Mouse (Mus musculus) common myeloid progenitor, adult 5-6 weeks (primary cell): ENCODE measurements around the gene Olfr54. TPM values are rescaled to one million over a fixed set of nuclear protein-coding genes. Genes with fewer than 3 reads are reported as not detected.
"Not testable (repeated sequence)": the region's sequence is repeated elsewhere in the genome, so short reads cannot be mapped to it uniquely, and the experiment has no call there.

Source experiments
- ATAC-seq: replicated peaks from 2 replicates; pipeline ENCODE4 v1.8.0; 2016; ENCODE audit warnings: low read depth, mild to moderate bottlenecking, moderate TSS enrichment, inconsistent platforms; ENCODE audit not compliant: poor library complexity, severe bottlenecking
- total RNA-seq: library from RNA; stranded (forward); fragments of 200-1000, 187-1606 nt; gene quantifications from 2 replicates; pipeline ENCODE4 v1.2.3, GENCODE M21; 2017

Olfr54 gene
- not detected in 2 replicates for total RNA-seq

DNA sequence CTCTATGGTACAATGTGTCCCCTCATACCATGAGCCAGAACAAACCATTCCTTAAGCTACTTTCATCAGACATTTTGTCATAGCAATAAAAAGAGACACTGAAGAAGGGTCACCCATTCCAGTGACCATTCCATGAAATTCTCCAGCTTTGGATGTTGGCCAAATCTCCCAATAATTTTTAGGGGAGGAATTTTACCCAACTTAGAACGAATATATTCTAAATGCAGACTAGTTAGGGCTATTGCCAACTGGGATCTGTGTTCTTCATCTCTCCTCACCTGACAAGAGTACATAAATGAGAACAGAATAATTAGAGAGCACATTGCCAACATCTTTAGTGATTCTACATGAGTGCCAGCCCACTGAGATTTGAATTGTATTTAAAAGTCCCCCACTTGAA is at the start of gene Olfr54:
TSS of gene Olfr54 (plus strand) at position 301 of the 400 bp plus-strand sequence.
- ATAC-seq: no peak

DNA sequence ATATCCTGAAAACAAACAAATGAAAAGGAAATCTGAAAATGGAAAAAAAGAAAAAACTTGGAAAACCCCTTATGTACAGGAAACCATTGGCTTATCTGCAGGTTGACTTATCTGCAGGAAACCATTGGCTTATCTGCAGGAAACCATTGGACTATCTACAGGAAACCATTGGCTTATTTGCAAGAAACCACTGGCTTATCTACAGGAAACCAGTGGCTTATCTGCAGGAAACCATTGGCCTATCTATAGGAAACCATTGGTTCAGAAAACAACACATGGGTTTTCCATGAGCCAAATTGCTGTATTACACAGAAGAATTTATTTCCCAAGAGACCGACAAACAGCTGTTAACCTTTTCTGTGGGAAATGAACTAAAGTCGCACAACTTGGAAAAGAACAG is 49.1 kb upstream of the Olfr54 start:
- 0 out of 2 replicates have a peak, but pooled peaks have one; percentile 18 for ATAC-seq

DNA sequence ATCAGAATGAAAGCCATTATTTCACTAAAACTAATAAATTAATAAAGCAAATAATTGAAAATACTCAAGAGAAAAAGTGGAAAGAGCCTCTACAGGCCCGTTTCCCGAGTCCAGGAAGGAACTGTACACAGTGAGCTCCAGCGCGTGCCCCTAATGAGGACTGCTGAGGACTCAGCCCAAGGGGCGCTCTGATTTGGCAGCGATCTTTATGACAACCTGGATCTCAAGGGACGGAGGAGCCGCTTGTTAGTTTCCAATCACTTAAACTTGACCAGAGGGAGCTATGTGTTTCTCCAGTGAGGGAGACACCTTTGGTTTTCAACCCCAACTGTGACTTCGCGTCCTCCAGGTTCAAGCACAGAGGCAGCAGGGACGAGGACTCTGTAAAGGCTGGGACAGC is 47.8 kb upstream of the Olfr54 start, which contains the start of gene Olfr1378:
TSS of gene Olfr1378 (plus strand) at position 301 of the 400 bp plus-strand sequence.
- ATAC-seq: no peak

DNA sequence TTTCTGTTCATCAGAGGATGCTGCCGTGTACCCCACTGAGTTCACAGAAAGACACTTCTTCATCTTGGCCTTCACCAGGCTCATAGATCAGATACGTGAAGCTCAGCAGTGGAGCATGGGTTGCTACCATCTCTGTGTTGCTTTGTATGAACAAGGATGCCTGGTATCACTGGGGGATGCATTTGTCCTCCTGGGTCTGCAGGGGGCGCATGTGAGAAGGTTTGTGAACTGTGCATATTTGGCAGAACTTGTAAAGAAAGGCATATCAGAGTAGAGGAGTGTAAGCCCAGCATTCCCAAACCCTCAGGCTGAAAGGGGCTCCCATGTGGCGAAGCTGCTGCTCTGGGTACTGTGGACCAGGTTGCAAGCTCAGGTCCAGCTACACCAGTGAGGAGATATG is 36.8 kb upstream of the Olfr54 start:
- ATAC-seq: no peak

DNA sequence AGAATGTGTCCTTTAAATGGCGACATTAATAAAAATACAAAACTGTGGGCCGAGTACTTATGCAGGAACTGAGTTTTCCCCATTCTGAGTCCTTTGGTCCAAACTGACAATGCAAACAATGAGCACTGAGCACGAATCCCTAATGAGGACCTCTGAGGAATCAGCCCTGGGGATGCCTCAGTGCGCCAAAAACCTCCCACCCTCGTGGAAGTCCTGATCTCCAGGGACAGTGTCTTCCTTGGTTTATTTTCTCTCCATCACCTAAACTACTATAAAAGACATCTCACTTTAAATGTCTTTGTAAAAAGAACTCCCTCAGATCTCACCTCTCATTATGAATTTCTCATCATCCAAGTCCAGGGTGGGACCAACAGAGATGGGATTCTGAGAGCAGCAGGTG is 32.4 kb upstream of the Olfr54 start, which contains the start of gene Olfr1377:
TSS of gene Olfr1377 (plus strand) at position 301 of the 400 bp plus-strand sequence.
- ATAC-seq: no peak

DNA sequence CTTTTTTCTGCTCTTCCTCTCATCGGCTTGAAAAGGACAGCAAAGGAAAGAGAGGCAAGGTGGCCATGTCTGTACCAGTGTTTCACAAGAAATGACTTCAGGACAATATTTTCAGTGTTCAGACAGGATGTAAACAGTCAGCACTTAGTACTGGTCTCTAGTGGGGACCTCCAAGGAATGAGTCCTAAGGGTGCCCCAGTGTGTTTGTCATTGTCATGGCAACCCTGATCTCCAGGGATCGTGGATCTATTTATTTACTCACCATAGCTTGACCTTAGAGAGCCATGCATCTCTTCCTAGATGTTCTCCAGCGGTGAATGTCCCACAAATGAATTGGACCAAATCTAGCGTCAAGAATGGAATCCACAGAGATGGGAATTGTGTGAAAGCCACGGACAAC is 10.7 kb upstream of the Olfr54 start, which contains the start of gene Olfr51:
TSS of gene Olfr51 (plus strand) at position 301 of the 400 bp plus-strand sequence.
- no peak for ATAC-seq

DNA sequence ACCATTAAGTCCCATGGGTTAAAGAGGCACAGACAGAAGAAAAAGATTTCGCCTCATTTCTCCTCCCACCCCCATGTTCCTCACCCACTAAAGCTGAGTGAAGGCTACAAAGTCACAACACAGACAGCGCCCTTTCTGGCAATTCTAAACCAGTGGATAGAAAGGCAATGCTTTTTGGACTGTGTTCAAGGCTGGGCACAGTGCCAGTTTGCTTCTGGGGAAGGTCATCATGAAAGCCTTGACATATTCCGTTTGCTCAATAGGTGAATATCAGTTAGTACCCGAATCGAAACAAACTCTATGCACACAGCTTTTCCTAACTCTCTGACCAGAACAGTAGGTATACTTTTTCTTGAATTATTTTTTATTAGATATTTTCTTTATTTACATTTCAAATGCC is 2.2 kb upstream of the Olfr54 start:
- ATAC-seq: no peak

DNA sequence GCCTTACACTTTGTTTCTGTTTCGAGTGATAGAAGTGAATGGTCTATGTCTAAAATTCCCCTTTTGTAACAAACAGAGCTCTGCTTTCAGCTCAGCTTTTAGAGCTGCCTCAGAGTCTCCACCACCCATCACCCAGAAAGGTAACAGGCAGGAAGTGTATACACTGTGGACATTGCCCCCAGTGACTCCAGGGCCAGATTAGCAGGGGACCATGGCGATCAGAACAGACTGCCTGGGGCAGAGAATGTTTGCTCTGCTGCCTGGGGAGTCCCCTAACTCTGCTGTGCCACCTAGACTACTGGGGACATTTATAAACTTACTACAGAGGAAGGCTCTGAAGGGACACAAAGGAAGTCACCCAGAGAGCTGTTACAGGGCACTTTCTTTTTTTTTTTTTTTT is 2.3 kb downstream of the Olfr54 start:
- no peak for ATAC-seq

DNA sequence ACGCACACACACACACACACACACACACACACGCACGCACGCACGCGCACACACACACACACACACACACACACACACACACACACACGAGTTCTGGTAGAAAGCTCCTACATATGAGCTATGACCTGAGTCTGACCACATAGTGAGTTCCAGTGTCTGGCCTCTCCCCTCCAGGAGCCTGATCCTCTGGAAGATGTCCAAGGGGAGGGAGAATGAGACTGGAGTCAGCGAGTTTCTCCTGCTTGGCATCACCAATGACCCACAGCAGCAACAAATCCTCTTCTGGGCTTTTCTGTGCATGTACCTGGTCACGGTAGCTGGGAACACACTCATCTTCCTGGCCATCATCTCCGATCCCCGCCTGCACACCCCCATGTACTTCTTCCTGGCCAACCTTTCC is 12.8 kb downstream of the Olfr54 start:
- ATAC-seq: not testable (repeated sequence)

DNA sequence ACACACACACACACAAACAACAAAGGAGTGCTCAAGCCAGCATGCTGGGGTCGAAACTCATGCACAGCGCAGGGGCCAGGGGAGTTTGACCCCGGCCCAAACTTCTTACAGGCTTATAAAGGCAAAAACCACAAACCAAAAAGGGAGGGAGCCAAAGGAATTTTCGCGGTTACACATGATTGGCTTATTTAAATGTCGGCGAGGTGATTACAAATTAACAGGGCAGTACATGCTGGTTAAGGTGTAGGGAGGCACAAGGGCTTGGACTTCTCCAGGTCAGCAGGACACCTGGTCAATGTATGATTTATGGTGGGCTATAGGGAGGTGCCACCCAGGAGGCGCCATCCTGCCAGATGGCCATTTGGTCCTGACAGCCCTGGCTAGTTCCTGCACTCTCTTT is 15.3 kb downstream of the Olfr54 start:
- ATAC-seq: not testable (repeated sequence)

DNA sequence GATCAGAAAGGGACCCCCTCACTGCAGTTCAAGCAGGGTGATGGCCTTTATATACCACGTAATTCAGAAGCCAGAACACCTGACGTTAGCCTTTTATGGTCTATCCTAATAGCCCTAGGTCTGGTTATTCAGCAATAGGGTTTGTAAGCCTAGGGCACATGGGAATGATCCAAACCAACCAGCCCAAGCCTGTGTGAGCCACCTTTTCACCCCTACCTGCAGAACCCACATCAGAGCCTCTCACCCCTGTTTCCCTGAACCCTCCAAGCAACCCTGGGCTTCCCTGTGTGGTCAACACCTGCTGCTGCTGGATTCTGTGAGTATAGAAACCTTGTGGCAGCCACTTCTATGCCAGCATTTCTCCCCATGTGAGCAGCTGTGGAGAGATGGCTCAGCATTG is 16.2 kb downstream of the Olfr54 start:
- no peak for ATAC-seq

DNA sequence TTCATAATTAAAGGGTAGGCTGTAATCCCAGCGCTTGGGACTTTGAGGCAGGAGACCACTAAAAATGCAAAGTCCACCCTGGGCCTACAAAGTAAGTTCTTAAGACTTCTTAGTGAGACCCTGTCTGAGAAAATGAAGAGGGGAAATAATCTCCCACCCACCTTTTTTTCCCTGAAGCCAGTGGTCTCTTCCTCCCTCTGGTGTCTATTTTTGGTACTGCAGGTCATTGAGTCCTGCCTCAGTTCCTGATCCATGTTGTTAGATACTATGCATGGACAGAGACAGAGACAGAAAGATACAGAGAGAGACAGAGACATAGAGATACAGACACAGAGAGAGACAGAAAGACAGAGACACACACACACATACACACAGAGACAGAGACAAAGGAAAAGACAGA is 18.8 kb downstream of the Olfr54 start:
- ATAC-seq: peak; percentile 56; the same call in 1 of the 2 replicates

DNA sequence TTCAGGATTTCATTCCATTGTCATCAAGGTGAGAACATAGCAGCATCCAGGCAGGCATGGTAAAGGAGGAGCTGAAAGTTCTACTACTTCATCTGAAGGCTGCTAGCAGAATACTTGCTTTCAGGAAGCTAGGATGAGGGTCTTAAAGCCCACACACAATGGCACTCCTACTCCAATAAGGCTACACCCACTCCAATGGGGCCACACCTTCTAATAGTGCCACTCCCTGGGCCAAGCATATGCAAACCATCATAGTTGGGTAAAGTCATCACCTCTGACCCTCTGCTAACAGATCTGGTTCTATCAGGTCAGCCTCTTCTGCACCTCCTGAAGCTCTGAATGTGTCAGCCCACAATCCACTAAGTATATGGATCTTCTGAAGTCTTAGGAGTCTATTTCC is 20.1 kb downstream of the Olfr54 start:
- not testable (repeated sequence) for ATAC-seq

DNA sequence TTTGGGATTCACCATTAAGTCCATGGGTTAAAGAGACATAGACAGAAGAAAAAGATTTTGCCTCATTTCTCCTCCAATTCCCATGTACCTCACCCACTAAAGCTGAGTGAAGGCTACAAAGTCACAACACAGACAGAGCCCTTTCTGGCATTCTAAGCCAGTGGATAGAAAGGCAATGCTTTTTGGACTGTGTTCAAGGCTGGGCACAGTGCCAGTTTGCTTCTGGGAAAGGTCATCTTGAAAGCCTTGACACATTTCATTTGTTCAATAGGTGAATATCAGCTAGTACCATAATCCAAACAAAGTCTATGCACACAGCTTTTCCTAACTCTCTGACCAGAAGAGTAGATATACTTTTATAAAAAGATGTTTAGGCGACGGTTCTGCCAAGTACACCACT is 21.9 kb downstream of the Olfr54 start:
- ATAC-seq: no peak

DNA sequence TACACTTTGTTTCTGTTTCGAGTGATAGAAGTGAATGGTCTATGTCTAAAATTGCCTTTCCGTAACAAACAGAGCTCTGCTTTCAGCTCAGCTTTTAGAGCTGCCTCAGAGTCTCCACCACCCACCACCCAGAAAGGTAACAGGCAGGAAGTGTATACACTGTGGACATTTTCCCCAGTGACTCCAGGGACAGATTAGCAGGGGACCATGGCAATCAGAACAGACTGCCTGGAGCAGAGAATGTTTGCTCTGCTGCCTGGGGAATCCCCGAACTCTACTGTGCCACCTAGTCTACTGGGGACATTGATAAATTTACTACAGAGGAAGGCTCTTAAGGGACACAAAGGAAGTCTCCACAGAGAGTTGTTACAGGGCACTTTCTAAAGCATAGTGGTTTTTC is 30.7 kb downstream of the Olfr54 start:
- not testable (repeated sequence) for ATAC-seq

DNA sequence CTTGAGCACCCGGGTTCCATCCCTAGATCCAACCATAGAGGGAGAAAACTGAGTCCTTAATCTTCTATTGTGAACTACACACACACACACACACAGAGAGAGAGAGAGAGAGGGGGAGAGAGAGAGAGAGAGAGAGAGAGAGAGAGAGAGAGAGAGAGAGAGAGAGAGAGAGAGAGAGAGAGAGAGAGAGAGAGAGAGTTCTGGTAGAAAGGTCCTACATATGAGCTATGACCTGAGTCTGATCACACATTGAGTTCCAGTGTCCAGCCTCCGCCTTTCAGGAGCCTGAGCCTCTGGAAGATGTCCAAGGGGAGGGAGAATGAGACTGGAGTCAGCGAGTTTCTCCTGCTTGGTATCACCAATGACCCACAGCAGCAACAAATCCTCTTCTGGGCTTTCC is 33.8 kb downstream of the Olfr54 start, which contains the start of gene Olfr1375:
TSS of gene Olfr1375 (plus strand) at position 301 of the 400 bp plus-strand sequence.
- ATAC-seq: not testable (repeated sequence)

DNA sequence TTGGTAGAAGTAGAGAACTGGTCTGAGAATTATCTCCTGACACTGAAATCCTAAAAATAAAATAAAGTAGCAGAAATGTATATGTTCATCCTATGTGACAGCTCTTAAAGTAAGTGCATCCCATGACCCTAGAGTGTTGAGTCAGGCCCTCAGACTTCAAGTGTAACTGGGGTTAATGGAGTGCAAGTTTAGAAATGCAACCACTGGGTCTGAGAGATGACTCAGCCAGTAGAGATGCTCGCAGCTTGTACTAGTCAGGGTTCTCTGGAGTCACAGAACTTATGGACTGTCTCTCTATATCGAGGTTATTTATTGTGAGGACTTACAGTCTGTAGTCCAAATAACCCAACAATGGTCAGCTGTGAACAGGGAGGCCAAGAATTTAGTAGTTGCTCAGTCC is 37.6 kb downstream of the Olfr54 start:
- ATAC-seq: no peak

DNA sequence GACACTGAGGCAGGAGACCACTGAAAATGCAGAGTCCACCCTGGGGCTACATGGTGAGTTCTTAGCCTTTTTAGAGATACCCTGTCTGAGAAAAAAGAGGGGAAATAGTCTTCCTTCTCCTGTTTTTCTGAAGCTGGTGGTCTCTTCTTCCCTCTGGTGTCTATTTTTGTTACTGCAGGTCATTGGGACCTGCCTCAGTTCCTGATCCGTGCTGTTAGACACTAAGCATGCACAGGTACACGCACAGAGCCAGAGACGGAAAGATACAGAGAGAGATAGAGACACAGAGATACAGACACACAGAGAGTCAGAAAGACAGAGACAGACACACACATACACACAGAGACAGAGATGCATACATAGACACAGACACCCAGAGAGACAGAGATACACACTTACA is 39.2 kb downstream of the Olfr54 start:
- no peak for ATAC-seq

DNA sequence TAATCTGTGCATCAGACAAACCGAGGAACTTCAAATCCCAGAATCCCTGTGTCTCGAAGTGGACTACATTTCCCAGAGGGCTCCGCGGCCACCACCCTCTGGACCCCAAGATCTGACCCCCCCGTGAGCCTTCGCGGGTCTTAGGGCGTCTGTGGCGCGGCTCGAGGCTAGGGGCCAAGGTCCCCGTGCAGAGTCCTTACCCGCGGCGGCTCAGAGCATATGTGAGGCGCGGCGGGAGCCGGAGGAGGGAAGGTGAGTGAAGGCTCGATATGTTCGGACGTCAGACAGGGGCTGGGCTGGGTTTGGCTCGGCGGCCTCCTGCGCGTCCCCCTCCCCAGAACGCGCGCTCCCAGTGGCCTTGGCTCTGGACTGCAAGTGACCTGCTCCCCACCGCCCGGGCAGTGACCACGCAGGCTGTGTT is 45.1 kb downstream of the Olfr54 start, which contains the start of gene Zfp354a:
TSS of gene Zfp354a (plus strand) at position 107 of the 421 bp plus-strand sequence.
- peak; percentile 42; the same call in 1 of the 2 replicates for ATAC-seq

DNA sequence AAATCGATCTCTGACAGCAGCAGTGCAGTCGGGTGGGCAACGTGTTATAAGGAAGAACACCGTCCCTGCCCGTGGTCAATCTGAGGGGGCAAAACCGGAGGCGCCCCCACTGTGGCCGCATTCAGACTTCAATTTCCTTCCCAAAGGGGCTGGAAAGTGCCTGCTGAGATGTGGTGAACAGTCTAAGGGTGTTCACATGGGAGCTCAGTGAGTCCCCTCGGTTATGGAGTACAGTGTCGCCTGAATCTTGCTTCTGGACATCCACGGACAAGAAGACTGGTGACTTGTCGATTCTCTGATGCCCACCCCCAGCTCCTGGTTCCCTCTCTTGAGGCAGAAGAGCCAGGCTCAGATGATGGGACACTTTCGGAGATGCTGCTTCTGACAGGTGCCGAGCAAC is 45.6 kb downstream of the Olfr54 start:
- no peak for ATAC-seq

DNA sequence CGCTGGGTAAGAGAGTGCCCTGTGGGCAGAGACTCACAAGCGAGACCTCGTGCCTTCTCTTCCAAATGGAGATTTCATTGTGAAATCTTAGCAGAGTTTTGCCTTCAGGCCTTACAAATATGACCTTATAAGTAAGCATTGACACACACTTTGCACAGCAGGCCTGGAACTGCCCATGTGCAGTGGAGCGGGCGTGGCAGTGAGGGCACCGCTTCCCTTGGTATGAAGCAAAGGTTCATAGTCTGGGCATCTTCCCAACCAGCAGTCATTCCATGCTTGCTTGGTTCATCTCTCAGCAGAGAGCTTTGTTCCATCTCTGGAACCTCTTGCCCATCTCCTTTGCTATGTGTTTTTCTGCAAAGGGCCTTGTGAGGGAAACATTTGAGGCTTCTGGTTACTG is 46.9 kb downstream of the Olfr54 start:
- no peak for ATAC-seq

DNA sequence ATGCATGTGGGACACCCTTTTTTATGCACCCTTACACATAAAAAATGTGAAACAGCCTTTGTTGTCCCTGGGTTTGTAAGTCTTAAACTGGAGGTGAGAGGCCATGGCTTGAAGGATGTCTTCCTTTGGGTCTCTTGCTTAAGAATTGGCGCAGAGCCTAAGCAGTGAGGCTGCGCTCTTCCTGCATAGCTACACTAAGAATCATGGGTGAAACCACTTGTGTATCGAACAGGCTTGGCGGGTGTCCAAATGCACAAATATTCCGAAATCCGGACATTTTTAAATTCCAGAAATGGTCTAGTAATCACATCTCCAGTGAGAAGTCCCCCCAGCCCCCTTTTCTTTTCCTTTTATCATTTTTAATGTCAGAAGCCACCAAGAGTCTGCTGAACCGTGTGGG is 49.2 kb downstream of the Olfr54 start:
- ATAC-seq: no peak
